Mouse (Mus musculus): Measurements from ENCODE around the gene Polr2g. TPM values are rescaled to one million over a fixed set of nuclear protein-coding genes. Genes with fewer than 3 reads are reported as not detected.
"Not testable (repeated sequence)": the region's sequence is repeated elsewhere in the genome, so short reads cannot be mapped to it uniquely, and the experiment has no call there.

Gene Polr2g
- total RNA-seq (2021) = 10 to 100 TPM; 58.3 to 60.9 TPM
- long read RNA-seq, experiment 1, transcript Polr2g-201 (8 exons, 890 nt) = major isoform, 25 of 31 reads
- long read RNA-seq, experiment 1, partial matches to known transcripts = 6 of 31 reads
- long read RNA-seq, experiment 1, other reads (novel, unspliced or antisense) = 0 of 31 reads
- long read RNA-seq, experiment 2, transcript Polr2g-201 (8 exons, 890 nt) = major isoform, 22 of 33 reads
- long read RNA-seq, experiment 2, partial matches to known transcripts = 9 of 33 reads
- long read RNA-seq, experiment 2, other reads (novel, unspliced or antisense) = 1 of 33 reads

- peak; percentile 91 to 95 for DNase-seq
These were observed at the start of gene Polr2g for GRCm38 (mm10) chr19:8798264-8798946. Gene Polr2g (minus strand): TSS chr19:8798577.

GRCm38 (mm10) chr19:8844371-8845129 is 46.2 kb upstream of the Polr2g start:
- peak; percentile 69 to 94 for DNase-seq

- peak; percentile 43 to 45 for DNase-seq
These were observed 44.6 kb upstream of the Polr2g start for GRCm38 (mm10) chr19:8842961-8843360.

GRCm38 (mm10) chr19:8841012-8841411 is 42.6 kb upstream of the Polr2g start:
- DNase-seq = no peak

GRCm38 (mm10) chr19:8839908-8840791 is 41.8 kb upstream of the Polr2g start:
- peak; percentile 83 to 86 for DNase-seq

GRCm38 (mm10) chr19:8839103-8839907 is 40.9 kb upstream of the Polr2g start, which contains the start of gene Gng3:
Gene Gng3 (minus strand): TSS chr19:8839194.
- no peak for DNase-seq

- DNase-seq = peak; percentile 39 to 58
These were observed 39.8 kb upstream of the Polr2g start for GRCm38 (mm10) chr19:8838041-8838730.

- peak; percentile 85 to 91 for DNase-seq
These were observed 38.9 kb upstream of the Polr2g start, which contains the start of gene Bscl2 for GRCm38 (mm10) chr19:8837251-8837791. Gene Bscl2 (plus strand): TSS chr19:8837467.

GRCm38 (mm10) chr19:8836327-8836726 is 38.0 kb upstream of the Polr2g start:
- not testable (repeated sequence) for DNase-seq

GRCm38 (mm10) chr19:8832971-8833370 is 34.6 kb upstream of the Polr2g start:
- DNase-seq = no peak

- DNase-seq = no peak
These were observed 32.9 kb upstream of the Polr2g start for GRCm38 (mm10) chr19:8831262-8831661.

GRCm38 (mm10) chr19:8830664-8831063 is 32.3 kb upstream of the Polr2g start:
- DNase-seq = no peak

- DNase-seq = peak in 1 of 2 experiments; percentile 47
These were observed 31.3 kb upstream of the Polr2g start, which contains the start of gene AC129217.1 for GRCm38 (mm10) chr19:8829660-8830059. Gene AC129217.1 (plus strand): TSS chr19:8829773.

- no peak for DNase-seq
These were observed 24.3 kb upstream of the Polr2g start for GRCm38 (mm10) chr19:8822696-8823095.

- DNase-seq = no peak
These were observed 22.8 kb upstream of the Polr2g start for GRCm38 (mm10) chr19:8821146-8821545.

GRCm38 (mm10) chr19:8820424-8820956 is 22.1 kb upstream of the Polr2g start:
- DNase-seq = no peak

- peak; percentile 98 to 99 for DNase-seq
These were observed 21.4 kb upstream of the Polr2g start, which contains the start of gene Hnrnpul2 for GRCm38 (mm10) chr19:8819596-8820423. Gene Hnrnpul2 (plus strand): TSS chr19:8820010.

Data from heart, adult 18-20 months (tissue).